ENCODE assay signal across 9 mouse cellular contexts in genomic region chr7:75752442-75753191, GRCm38 (mm10).
DNase-seq lines count a peak whose midpoint lies in the region; ATAC-seq and TF ChIP-seq lines count a peak whose summit lies in the region.
"Had no signal": no experiment of that assay in that cellular context is flagged by ENCODE, and none has a peak within 500 bp of the region (broad histone marks: within the 10 kb centered on the region; RNA-seq: fewer than 3 reads in every experiment).

No protein-coding gene starts in this region.

- H3K4me2 ChIP-seq in midbrain, embryonic 11.5 days: no peak overlapping the region
- no peak overlapping the region for H3K4me2 ChIP-seq in midbrain, embryonic 13.5 days (replicated peaks)
- H3K4me2 ChIP-seq in embryonic facial prominence, embryonic 14.5 days (ENCODE audit: low read depth, low read length): no peak overlapping the region
- H3K4me2 ChIP-seq in kidney, postnatal 0 days (ENCODE audit: low read length): no peak overlapping the region

- peak; percentile 55 for TF ChIP-seq CTCF in kidney, postnatal 0 days (IDR thresholded peaks at IDR 0.05; ENCODE audit: low read depth)

- H3K9ac ChIP-seq in midbrain, embryonic 11.5 days (ENCODE audit: low read length): no peak overlapping the region
- no peak overlapping the region for H3K9ac ChIP-seq in midbrain, embryonic 13.5 days (replicated peaks)
- no peak overlapping the region for H3K9ac ChIP-seq in embryonic facial prominence, embryonic 14.5 days (ENCODE audit: low read depth, low read length)
- H3K9ac ChIP-seq in kidney, postnatal 0 days (ENCODE audit: low read depth, low read length): no peak overlapping the region

- H3K27me3 ChIP-seq in midbrain, embryonic 11.5 days (ENCODE audit: control insufficient read depth, insufficient read depth, low read length): no peaks in the 10 kb centered on the region
- H3K27me3 ChIP-seq in midbrain, embryonic 13.5 days: no peaks in the 10 kb centered on the region
- no peaks in the 10 kb centered on the region for H3K27me3 ChIP-seq in embryonic facial prominence, embryonic 14.5 days (replicated peaks; ENCODE audit: control insufficient read depth, insufficient read depth, low read length)
- H3K27me3 ChIP-seq in kidney, postnatal 0 days (ENCODE audit: insufficient read depth, low read length): no peaks in the 10 kb centered on the region

- H3K4me1 ChIP-seq in midbrain, embryonic 11.5 days (ENCODE audit: control insufficient read depth, insufficient read depth, low read length): peaks cover 15% of the 10 kb centered on the region
- peaks cover 17% of the 10 kb centered on the region for H3K4me1 ChIP-seq in midbrain, embryonic 13.5 days (replicated peaks)
- no peaks in the 10 kb centered on the region for H3K4me1 ChIP-seq in embryonic facial prominence, embryonic 14.5 days (ENCODE audit: control insufficient read depth, insufficient read depth, low read length)
- H3K4me1 ChIP-seq in kidney, postnatal 0 days (replicated peaks; ENCODE audit: insufficient read depth, low read length): no peaks in the 10 kb centered on the region

- H3K9me3 ChIP-seq in midbrain, embryonic 11.5 days (ENCODE audit: control insufficient read depth, low read length): no peaks in the 10 kb centered on the region
- no peaks in the 10 kb centered on the region for H3K9me3 ChIP-seq in midbrain, embryonic 13.5 days
- no peaks in the 10 kb centered on the region for H3K9me3 ChIP-seq in embryonic facial prominence, embryonic 14.5 days (ENCODE audit: control insufficient read depth, low read length)
- H3K9me3 ChIP-seq in kidney, postnatal 0 days (replicated peaks; ENCODE audit: low read length): no peaks in the 10 kb centered on the region

- peak; percentile 83 for DNase-seq in midbrain, embryonic 11.5 days (ENCODE audit: low spot score, missing footprints)
- no peak for DNase-seq in embryonic facial prominence, embryonic 14.5 days (ENCODE audit: low spot score)
- peak; percentile 80 for DNase-seq in kidney, postnatal 0 days (ENCODE audit: low spot score)
- DNase-seq in ovary, postnatal 14 days (ENCODE audit: low spot score): peak; percentile 41
- no peak for DNase-seq in spleen, adult 12 weeks (ENCODE audit: low spot score)
- DNase-seq in urinary bladder, adult 2 months (ENCODE audit: low spot score): no peak
- DNase-seq: cerebellum, adult 11-12 months had no signal

- peaks cover 5% of the 10 kb centered on the region for H3K36me3 ChIP-seq in midbrain, embryonic 11.5 days (ENCODE audit: control insufficient read depth, insufficient read depth, low read length)
- peaks cover 37% of the 10 kb centered on the region for H3K36me3 ChIP-seq in midbrain, embryonic 13.5 days
- H3K36me3 ChIP-seq in embryonic facial prominence, embryonic 14.5 days (ENCODE audit: control insufficient read depth, insufficient read depth, low read length): peaks cover 70% of the 10 kb centered on the region
- H3K36me3 ChIP-seq in kidney, postnatal 0 days (ENCODE audit: insufficient read depth, low read length): peaks cover 39% of the 10 kb centered on the region

- no peak for ATAC-seq in midbrain, embryonic 11.5 days (ENCODE audit: low FRiP score)
- ATAC-seq in midbrain, embryonic 13.5 days: no peak
- ATAC-seq in embryonic facial prominence, embryonic 14.5 days (ENCODE audit: low read depth): peak; percentile 48; the same call in 1 of the 2 replicates
- peak; percentile 65 for ATAC-seq in kidney, postnatal 0 days (replicated peaks; ENCODE audit: low FRiP score, low read depth)
- no peak for ATAC-seq in cerebellum, adult (ENCODE audit: insufficient number of reproducible peaks, low FRiP score, low TSS enrichment)

- 54% methylated on average over 22 of the region's 22 CpGs for WGBS in midbrain, embryonic 11.5 days
- WGBS in midbrain, embryonic 13.5 days: 61% methylated on average over 22 of the region's 22 CpGs
- 55% methylated on average over 22 of the region's 22 CpGs for WGBS in embryonic facial prominence, embryonic 14.5 days
- 53% methylated on average over 22 of the region's 22 CpGs for WGBS in kidney, postnatal 0 days

- H3K27ac ChIP-seq in midbrain, embryonic 11.5 days (ENCODE audit: low read depth, low read length): no peak overlapping the region
- no peak overlapping the region for H3K27ac ChIP-seq in midbrain, embryonic 13.5 days
- no peak overlapping the region for H3K27ac ChIP-seq in embryonic facial prominence, embryonic 14.5 days (replicated peaks; ENCODE audit: low read depth, low read length)
- H3K27ac ChIP-seq in kidney, postnatal 0 days: no peak overlapping the region; the same call in 1 of the 2 replicates

- H3K4me3 ChIP-seq in midbrain, embryonic 11.5 days (ENCODE audit: low read depth, low read length): no peak overlapping the region
- no peak overlapping the region for H3K4me3 ChIP-seq in midbrain, embryonic 13.5 days (replicated peaks)
- H3K4me3 ChIP-seq in embryonic facial prominence, embryonic 14.5 days (ENCODE audit: low read depth, low read length): no peak overlapping the region
- no peak overlapping the region for H3K4me3 ChIP-seq in kidney, postnatal 0 days (replicated peaks; ENCODE audit: low read depth, low read length)

Comparison
In these comparisons a context has a peak if more than half of its experiments do, and no peak if none do; other contexts are left out.
1. ATAC-seq: peak in embryonic facial prominence, embryonic 14.5 days (single experiment) and kidney, postnatal 0 days (single experiment); none in midbrain, embryonic 11.5 days (single experiment), midbrain, embryonic 13.5 days (single experiment) and cerebellum, adult (single experiment).
2. DNase-seq: peak in midbrain, embryonic 11.5 days (single experiment), kidney, postnatal 0 days (single experiment) and ovary, postnatal 14 days (single experiment); none in embryonic facial prominence, embryonic 14.5 days (single experiment), spleen, adult 12 weeks (single experiment) and urinary bladder, adult 2 months (single experiment).